Mouse (Mus musculus): ENCODE data around the gene Anapc11.

DNA sequence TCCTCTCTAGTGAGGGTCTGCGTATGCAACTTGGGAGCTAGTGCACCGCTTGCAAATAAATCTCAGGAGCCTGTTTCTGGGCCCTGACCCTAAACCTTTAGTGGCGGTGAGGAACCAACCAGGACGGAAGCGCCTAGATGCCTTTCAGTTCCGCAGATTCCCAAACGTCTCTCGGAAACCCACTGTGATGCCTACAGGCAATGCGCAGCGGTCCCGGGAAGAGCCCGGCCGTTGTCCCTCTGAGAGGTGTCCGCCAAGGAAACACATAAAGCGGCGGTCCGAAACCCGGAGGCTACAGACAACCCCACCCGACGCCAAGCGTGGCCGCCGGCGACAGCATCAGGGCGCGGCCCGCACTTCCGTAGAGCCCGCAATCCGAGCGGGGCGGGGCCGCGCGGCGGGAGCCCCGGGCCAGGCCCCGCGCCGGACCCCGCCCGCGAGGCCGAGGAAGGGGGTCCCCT, 17.3 kb upstream of the Anapc11 start:
- TF ChIP-seq CTCF (IDR thresholded peaks at IDR 0.05; ENCODE audit: extremely low read depth, insufficient read length, insufficient replicate concordance, low read depth, low read length) (no peak), POLR2A (IDR thresholded peaks at IDR 0.05; ENCODE audit: low read depth, low read length) (no peak)

Measured in small intestine, adult 2 months (tissue).